Mouse (Mus musculus) hindbrain, embryonic 12.5 days (tissue): ENCODE measurements around the gene Lcp1. TPM values are rescaled to one million over a fixed set of nuclear protein-coding genes. Genes with fewer than 3 reads are reported as not detected.

ENCODE experiments used
- ATAC-seq: fragments of 200-750 bp; cut with Nextera tagmentation; 2 replicates; pipeline ENCODE4 v1.8.0; 2017; ENCODE audit warnings: moderate TSS enrichment; ENCODE audit not compliant: low FRiP score
- H3K27ac ChIP-seq: fragments of 300-500 bp; sonication (generic); 2 replicates; pipeline ENCODE4 v1.5.1; 2016; ENCODE audit warnings: mild to moderate bottlenecking
- H3K27me3 ChIP-seq: fragments of 300-500 bp; sonication (generic); 2 replicates; pipeline ENCODE4 v1.6.1; 2016; ENCODE audit warnings: mild to moderate bottlenecking
- H3K36me3 ChIP-seq: fragments of 300-500 bp; sonication (generic); 2 replicates; pipeline ENCODE4 v1.6.1; 2016; ENCODE audit warnings: mild to moderate bottlenecking
- H3K4me1 ChIP-seq: fragments of 300-500 bp; sonication (generic); 2 replicates; pipeline ENCODE4 v1.6.1; 2016
- H3K4me2 ChIP-seq: fragments of 300-500 bp; sonication (generic); replicated peaks from 2 replicates; pipeline ENCODE4 v1.6.1; 2016; ENCODE audit warnings: mild to moderate bottlenecking
- H3K4me3 ChIP-seq: fragments of 300-500 bp; sonication (generic); 2 replicates; pipeline ENCODE4 v1.5.1; 2016; ENCODE audit warnings: mild to moderate bottlenecking
- H3K9ac ChIP-seq: fragments of 300-500 bp; sonication (generic); 2 replicates; pipeline ENCODE4 v1.6.1; 2016; ENCODE audit warnings: mild to moderate bottlenecking, moderate library complexity
- H3K9me3 ChIP-seq: fragments of 300-500 bp; sonication (generic); replicated peaks from 2 replicates; pipeline ENCODE4 v1.6.1; 2016; ENCODE audit warnings: mild to moderate bottlenecking
- WGBS: fragments of 180-500 bp; shearing (Covaris S2); methylation state at CpG from one replicate; pipeline ENCODE4 v1.1.7; 2016; 5-methylcytosine and 5-hydroxymethylcytosine counted together
- polyA plus RNA-seq: library from polyadenylated mRNA; unstranded; fragments of >200 nt; fragmentation: Nextera tagmentation; extraction: Ambion mirVana; gene quantifications from 2 replicates; pipeline ENCODE4 v1.2.1, GENCODE M21; 2016

The Lcp1 gene
- polyA plus RNA-seq, 1 experiment from 2014 or later, result 19.8 TPM

DNA sequence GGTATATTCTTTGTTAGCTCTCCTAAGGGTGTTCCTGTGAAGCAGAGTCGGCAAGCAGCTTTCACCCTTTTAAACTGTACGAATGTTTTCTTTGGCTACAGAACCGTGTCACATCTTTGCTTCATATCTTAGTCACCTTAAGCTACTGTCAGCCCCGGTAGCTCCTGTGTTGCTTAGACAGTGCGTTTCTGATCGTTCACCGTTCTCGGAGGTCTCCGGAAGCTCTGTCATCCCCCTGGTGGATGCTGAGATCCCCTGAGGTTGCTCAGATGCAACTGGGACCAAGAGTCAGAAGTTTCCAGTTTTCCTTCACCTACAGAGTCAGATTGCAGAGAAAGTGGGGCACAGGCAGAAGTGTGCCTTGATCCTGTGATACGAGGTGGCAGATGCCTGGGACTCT lies 61.5 kb downstream of the Lcp1 start:
- H3K27me3 ChIP-seq, result no peaks in the 10 kb centered on the region
- no peak for ATAC-seq
- no peaks in the 10 kb centered on the region for H3K9me3 ChIP-seq
- WGBS, result 90% methylated on average over 10 of the region's 10 CpGs
- no peaks in the 10 kb centered on the region for H3K36me3 ChIP-seq
- H3K4me2 ChIP-seq, result no peak overlapping the region
- no peak overlapping the region for H3K9ac ChIP-seq
- no peaks in the 10 kb centered on the region for H3K4me1 ChIP-seq
- H3K27ac ChIP-seq, result no peak overlapping the region
- no peak overlapping the region for H3K4me3 ChIP-seq

DNA sequence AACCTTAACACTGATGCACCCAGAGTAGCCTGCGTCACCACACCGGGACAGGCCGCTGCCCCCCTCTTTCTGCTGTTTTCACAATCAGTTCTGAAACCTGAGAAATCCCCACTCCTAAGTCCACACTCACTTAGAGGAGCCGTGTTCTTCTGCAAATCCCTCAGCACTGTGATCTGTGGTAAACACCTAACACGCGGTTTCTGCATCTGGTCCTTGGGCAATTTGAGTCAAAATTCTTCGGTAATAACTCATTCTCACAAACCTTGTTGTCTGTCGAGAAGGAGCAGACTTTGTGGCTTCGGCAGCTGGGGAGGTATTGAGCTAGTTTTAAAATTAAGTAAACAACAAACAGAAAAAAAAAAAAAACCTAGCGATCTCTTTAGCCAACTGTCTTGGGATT lies 62.0 kb downstream of the Lcp1 start:
- no peaks in the 10 kb centered on the region for H3K27me3 ChIP-seq
- H3K9me3 ChIP-seq, result no peaks in the 10 kb centered on the region
- ATAC-seq, result no peak
- H3K4me2 ChIP-seq, result no peak overlapping the region
- no peaks in the 10 kb centered on the region for H3K4me1 ChIP-seq
- no peak overlapping the region for H3K9ac ChIP-seq
- WGBS, result 78% methylated on average over 10 of the region's 10 CpGs
- H3K27ac ChIP-seq, result no peak overlapping the region
- no peak overlapping the region for H3K4me3 ChIP-seq
- H3K36me3 ChIP-seq, result no peaks in the 10 kb centered on the region

DNA sequence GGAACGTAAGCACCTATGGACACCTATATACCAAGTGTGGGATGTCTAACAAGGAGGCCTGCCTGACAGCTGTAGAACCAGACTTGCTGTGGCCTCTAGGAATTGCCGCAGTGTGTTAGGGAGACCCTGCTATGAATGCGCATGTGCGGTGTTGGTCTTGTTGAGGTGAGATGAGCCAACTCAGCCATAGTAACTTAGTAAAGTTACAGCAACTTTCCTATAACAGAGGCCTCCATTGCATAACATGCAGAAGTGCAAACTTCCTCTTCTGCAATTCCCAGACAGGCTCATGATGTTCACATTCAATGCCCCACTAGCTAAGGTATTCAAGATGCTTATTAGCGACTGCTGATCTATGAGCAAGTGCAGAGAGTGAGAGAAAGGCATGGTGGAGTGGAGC lies 64.6 kb downstream of the Lcp1 start:
- no peaks in the 10 kb centered on the region for H3K27me3 ChIP-seq
- H3K4me2 ChIP-seq, result no peak overlapping the region
- H3K4me1 ChIP-seq, result no peaks in the 10 kb centered on the region
- no peak for ATAC-seq
- no peak overlapping the region for H3K9ac ChIP-seq
- no peaks in the 10 kb centered on the region for H3K36me3 ChIP-seq
- no peak overlapping the region for H3K4me3 ChIP-seq
- no peak overlapping the region for H3K27ac ChIP-seq
- WGBS, result 89% methylated on average over 5 of the region's 5 CpGs
- no peaks in the 10 kb centered on the region for H3K9me3 ChIP-seq

DNA sequence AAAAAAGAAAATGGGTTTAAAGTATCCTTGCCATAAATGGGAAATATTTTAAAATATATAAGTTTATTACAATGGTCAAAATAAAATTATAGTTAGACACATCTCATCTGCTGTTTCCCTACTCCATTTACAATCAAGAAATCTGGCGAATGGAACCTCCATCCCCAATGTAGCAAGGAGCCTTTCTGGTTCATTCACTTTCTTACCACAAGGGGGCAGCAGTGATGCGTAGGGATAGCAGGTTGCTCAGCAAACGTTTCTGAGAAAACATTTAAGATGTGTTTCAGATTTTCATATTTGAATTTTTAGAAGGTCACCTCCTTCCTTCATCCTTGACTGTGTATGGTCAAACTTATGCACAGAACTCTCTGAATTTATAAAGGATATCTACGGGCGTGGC lies 66.1 kb downstream of the Lcp1 start:
- WGBS, result 40% methylated on average over 5 of the region's 5 CpGs
- Histone ChIP-seq H3K9me3 (no peaks in the 10 kb centered on the region), H3K27me3 (no peaks in the 10 kb centered on the region), H3K27ac (no peak overlapping the region), H3K4me2 (no peak overlapping the region), H3K9ac (no peak overlapping the region), H3K4me3 (no peak overlapping the region), H3K36me3 (no peaks in the 10 kb centered on the region), H3K4me1 (no peaks in the 10 kb centered on the region)
- no peak for ATAC-seq

DNA sequence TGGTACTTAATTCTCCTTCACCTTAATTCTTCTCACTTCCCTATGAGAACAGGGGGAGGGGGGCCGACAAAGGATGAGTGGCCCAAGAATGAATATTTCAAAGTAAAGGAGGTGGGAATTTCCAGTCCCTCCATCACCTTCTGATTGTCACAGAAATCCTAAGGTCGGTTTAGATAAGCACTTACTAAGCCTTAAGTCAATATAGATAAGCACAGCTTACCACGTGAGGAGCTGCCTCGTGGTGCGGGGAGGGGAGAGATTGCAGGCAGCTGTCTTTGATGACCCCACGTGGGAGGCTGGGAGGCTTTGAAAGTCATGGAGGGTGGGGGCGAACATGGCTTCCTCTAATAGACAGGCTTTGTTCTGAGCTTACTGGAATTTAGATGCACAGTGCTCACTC lies 66.8 kb downstream of the Lcp1 start:
- Histone ChIP-seq H3K4me2 (no peak overlapping the region), H3K27me3 (no peaks in the 10 kb centered on the region), H3K4me1 (no peaks in the 10 kb centered on the region), H3K36me3 (no peaks in the 10 kb centered on the region), H3K9me3 (no peaks in the 10 kb centered on the region), H3K9ac (no peak overlapping the region), H3K4me3 (no peak overlapping the region), H3K27ac (no peak overlapping the region)
- WGBS, result 68% methylated on average over 7 of the region's 7 CpGs
- no peak for ATAC-seq

DNA sequence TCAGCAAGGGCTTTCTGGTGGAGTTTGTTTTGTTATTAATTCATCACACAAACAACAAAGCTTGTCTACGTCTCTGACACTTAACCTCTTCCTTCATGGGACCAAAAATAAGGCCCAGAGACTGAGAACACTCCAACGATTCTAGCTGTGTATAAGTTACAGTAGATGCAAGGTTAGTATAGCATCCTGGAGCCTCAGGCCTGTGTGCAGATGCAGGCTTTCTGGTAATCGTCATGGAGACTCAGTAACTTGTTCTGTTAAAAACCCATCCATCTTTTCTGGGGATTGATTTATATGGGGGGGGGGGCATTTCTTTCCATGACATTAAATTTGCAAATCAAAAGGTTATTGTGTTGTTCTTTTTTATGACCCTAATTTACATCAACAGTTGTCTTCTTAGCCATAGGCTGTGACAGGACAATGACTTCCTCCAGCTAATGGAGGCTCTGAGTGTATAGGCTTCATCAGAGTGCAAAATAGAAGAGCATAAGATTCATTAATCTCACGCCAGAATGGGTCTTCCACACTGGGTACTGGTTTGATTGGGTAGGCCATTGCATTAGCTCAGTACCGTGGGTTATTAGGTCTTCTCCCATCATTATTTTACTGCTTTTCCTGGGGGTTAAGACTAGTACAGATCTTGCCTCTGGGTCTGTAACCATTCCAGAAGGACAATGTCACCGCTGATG lies 74.6 kb downstream of the Lcp1 start:
- Histone ChIP-seq H3K27ac (no peak overlapping the region), H3K4me2 (no peak overlapping the region), H3K9me3 (no peaks in the 10 kb centered on the region), H3K4me3 (no peak overlapping the region), H3K4me1 (no peaks in the 10 kb centered on the region), H3K27me3 (no peaks in the 10 kb centered on the region), H3K36me3 (no peaks in the 10 kb centered on the region), H3K9ac (no peak overlapping the region)
- whole genome bisulfite sequencing, result 57% methylated on average over 6 of the region's 6 CpGs
- ATAC-seq, result no peak

DNA sequence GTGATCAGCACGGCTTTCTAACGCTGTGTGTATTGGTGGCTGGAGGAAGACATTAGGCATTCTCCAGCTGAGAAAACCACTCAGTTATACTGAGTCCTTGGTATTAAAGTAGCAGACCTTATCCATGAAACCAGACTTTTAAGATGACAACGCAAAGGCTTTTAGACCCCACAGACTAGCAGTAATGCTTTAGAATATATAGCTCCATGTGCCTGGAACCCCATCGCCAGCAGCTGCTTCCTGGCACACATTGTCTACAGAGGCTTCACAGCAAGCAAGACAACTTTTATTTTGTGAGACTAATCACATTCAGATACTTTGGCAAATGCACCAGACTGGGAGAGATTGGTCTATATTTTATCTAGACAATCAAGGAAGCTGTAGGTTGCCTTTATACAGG lies 75.4 kb downstream of the Lcp1 start:
- H3K4me3 ChIP-seq, result no peak overlapping the region
- no peaks in the 10 kb centered on the region for H3K4me1 ChIP-seq
- H3K4me2 ChIP-seq, result no peak overlapping the region
- H3K27me3 ChIP-seq, result no peaks in the 10 kb centered on the region
- no peaks in the 10 kb centered on the region for H3K9me3 ChIP-seq
- WGBS, result 87% methylated on average over 4 of the region's 4 CpGs
- H3K36me3 ChIP-seq, result no peaks in the 10 kb centered on the region
- no peak overlapping the region for H3K9ac ChIP-seq
- no peak for ATAC-seq
- no peak overlapping the region for H3K27ac ChIP-seq

DNA sequence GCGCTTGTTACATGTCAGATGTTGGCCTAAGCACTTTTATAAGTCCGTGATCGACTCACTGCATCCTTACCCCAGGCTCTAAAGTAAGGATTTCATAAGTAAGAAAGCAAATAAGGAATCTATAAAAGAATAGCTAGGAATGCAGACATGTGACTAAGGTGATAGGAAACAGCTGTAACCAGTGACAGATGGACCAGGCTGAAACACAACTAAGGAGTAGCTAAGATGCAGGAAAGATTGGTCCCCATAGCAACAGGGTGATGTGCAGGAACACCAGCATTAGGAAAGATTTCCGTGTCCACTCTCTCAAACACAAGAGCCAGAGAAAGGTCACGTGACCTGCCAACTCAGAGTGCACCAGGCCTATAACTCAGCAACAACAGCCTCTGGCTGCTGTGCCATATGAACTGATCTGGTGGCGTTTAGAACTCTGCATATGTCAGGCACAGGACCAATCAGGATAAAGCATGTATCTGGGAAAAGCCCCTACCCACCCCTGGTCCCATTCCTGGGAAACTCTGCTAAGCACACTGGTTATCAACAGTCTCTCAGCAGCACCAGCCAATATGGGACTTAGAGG lies 77.8 kb downstream of the Lcp1 start:
- Histone ChIP-seq H3K36me3 (no peaks in the 10 kb centered on the region), H3K4me1 (peaks cover 1% of the 10 kb centered on the region; the same call in 1 of the 2 replicates), H3K27ac (no peak overlapping the region), H3K27me3 (no peaks in the 10 kb centered on the region), H3K4me3 (no peak overlapping the region), H3K4me2 (no peak overlapping the region), H3K9ac (no peak overlapping the region), H3K9me3 (no peaks in the 10 kb centered on the region)
- ATAC-seq, result no peak
- WGBS, result 72% methylated on average over 6 of the region's 6 CpGs

DNA sequence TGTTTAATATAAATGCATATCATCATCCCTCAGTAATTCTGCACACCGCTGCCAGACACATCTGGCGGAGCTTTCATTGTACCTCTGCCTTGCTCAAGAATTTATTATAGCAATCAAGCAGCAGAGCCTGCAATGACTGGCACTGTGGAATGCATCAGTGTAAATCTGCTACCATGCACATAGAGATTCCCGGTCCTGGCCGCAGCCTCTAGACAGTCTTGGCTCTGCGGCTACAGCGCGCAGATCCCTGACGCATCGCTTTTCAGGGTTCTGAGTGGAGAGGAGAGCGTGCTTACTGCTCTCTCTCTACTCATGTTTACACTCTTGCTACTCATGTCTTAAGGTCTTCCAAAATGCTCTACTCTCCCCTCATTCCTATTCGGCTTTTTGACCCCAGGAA lies 82.9 kb downstream of the Lcp1 start:
- H3K36me3 ChIP-seq, result no peaks in the 10 kb centered on the region
- no peak overlapping the region for H3K4me3 ChIP-seq
- no peaks in the 10 kb centered on the region for H3K27me3 ChIP-seq
- H3K9ac ChIP-seq, result no peak overlapping the region
- no peak overlapping the region for H3K4me2 ChIP-seq
- H3K9me3 ChIP-seq, result no peaks in the 10 kb centered on the region
- WGBS, result 83% methylated on average over 11 of the region's 11 CpGs
- no peak overlapping the region for H3K27ac ChIP-seq
- no peak for ATAC-seq
- peaks cover 3% of the 10 kb centered on the region; the same call in 1 of the 2 replicates for H3K4me1 ChIP-seq

DNA sequence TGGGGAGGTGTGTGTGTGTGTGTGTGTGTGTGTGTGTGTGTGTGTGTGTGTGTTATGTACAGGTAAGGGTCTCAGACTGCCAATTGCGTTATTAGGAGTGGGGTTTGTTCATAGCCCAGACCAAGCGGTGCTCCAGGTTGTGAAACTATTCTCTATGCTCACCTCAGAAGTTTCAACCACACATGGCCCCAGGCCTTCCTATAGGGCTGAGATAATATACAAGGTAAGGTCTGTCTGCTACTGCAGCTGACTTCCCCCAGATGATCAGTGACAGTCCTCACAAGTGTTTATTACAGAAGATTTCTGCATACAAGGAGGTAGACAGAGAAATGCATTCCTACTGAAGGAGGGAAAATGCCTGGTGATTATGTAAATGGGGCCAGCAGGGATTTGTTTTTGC lies 87.9 kb downstream of the Lcp1 start:
- no peak for ATAC-seq
- H3K9ac ChIP-seq, result no peak overlapping the region
- H3K4me1 ChIP-seq, result peaks cover 6% of the 10 kb centered on the region
- H3K36me3 ChIP-seq, result no peaks in the 10 kb centered on the region
- 97% methylated on average over 2 of the region's 2 CpGs for WGBS
- no peak overlapping the region for H3K4me3 ChIP-seq
- no peaks in the 10 kb centered on the region for H3K27me3 ChIP-seq
- peak overlapping the region; percentile 30; the same call in 1 of the 2 replicates for H3K27ac ChIP-seq
- H3K4me2 ChIP-seq, result no peak overlapping the region
- no peaks in the 10 kb centered on the region for H3K9me3 ChIP-seq

DNA sequence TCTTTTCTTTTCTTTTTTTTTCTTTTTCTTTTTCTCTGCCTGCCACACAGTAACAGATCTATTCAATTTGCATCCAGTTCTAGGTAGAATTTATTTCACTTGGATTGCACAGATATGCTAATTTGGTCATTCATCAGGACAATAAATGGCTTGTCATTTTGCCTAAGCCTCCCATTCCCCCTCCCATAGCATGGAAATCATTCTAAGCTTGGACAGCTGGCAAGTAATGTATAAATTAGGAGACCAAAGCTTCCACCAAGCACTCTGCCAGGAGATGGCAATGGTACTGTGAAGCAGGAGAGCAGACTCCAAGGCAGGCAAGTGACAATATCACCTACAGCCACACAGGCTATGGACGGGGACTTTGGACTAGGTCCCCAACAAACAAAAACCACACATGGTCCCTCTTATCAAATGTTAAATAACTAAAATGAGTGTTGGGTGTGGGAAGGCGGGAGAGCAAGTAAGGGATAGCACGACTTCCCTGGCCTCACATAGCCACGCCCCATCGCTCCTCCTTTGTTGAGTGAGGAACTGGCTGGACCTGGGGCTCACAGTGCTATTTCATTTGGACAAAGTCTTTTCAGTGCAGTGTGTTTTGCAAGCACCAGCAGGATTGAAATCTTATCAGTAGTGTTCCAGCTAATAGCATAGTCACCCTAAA lies 88.5 kb downstream of the Lcp1 start:
- no peak overlapping the region for H3K4me2 ChIP-seq
- peaks cover 6% of the 10 kb centered on the region for H3K4me1 ChIP-seq
- H3K4me3 ChIP-seq, result no peak overlapping the region
- H3K9me3 ChIP-seq, result no peaks in the 10 kb centered on the region
- peak; percentile 84 for ATAC-seq
- H3K27me3 ChIP-seq, result no peaks in the 10 kb centered on the region
- H3K36me3 ChIP-seq, result no peaks in the 10 kb centered on the region
- 64% methylated on average over 5 of the region's 5 CpGs for WGBS
- H3K9ac ChIP-seq, result no peak overlapping the region
- H3K27ac ChIP-seq, result 0 out of 2 replicates have a peak overlapping the region, but pooled peaks have one; percentile 40

DNA sequence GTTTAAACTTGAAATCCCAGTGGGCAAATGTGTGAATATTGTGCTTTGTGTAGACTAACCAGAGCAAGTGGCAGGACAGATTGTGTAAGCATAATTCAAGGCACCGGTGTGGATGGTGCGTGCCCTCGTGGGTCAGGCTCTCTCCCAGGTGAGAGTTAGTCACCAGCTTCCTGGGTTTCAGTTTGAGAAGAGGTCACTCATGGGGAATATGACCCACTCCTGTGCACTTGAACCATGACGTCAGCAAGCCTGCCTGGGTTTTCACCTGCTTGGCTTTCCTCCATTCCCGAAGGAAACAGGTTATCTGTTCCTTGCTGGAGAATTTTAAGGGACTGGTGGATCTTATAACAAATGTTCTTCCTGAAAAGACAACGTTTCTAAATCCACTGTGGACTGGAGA lies 91.5 kb downstream of the Lcp1 start:
- Histone ChIP-seq H3K9ac (no peak overlapping the region), H3K27ac (no peak overlapping the region), H3K36me3 (no peaks in the 10 kb centered on the region), H3K4me2 (no peak overlapping the region), H3K27me3 (no peaks in the 10 kb centered on the region), H3K4me3 (no peak overlapping the region), H3K4me1 (peaks cover 6% of the 10 kb centered on the region), H3K9me3 (no peaks in the 10 kb centered on the region)
- 81% methylated on average over 6 of the region's 6 CpGs for WGBS
- no peak for ATAC-seq
